Mouse (Mus musculus) forebrain, embryonic 15.5 days (tissue): Measurements from ENCODE around the gene Duoxa2. TPM values are rescaled to one million over a fixed set of nuclear protein-coding genes. Genes with fewer than 3 reads are reported as not detected.
A peak's percentile ranks its signal among the peaks of the same experiment; 100 is the strongest.
"Not testable (repeated sequence)": the region's sequence is repeated elsewhere in the genome, so short reads cannot be mapped to it uniquely, and the experiment has no call there.

Experiments used
- ATAC-seq: fragments of 200-750 bp; cut with Nextera tagmentation; replicated peaks from 2 replicates; pipeline ENCODE4 v1.8.0; 2017; ENCODE audit warnings: mild to moderate bottlenecking, moderate TSS enrichment, moderate library complexity
- H3K27ac ChIP-seq: fragments of 300-500 bp; sonication (generic); replicated peaks from 2 replicates; pipeline ENCODE4 v1.5.1; 2015; ENCODE audit warnings: mild to moderate bottlenecking, inconsistent platforms
- H3K27me3 ChIP-seq: fragments of 300-500 bp; sonication (generic); 2 replicates; pipeline ENCODE4 v1.6.1; 2015; ENCODE audit warnings: inconsistent platforms
- H3K36me3 ChIP-seq: fragments of 300-500 bp; sonication (generic); 2 replicates; pipeline ENCODE4 v1.6.1; 2015; ENCODE audit warnings: mild to moderate bottlenecking, inconsistent platforms
- H3K4me1 ChIP-seq: fragments of 300-500 bp; sonication (generic); 2 replicates; pipeline ENCODE4 v1.6.1; 2015; ENCODE audit warnings: inconsistent platforms
- H3K4me2 ChIP-seq: fragments of 300-500 bp; sonication (generic); replicated peaks from 2 replicates; pipeline ENCODE4 v1.6.1; 2015; ENCODE audit warnings: mild to moderate bottlenecking, inconsistent platforms
- H3K4me3 ChIP-seq: fragments of 300-500 bp; sonication (generic); 2 replicates; pipeline ENCODE4 v1.5.1; 2015; ENCODE audit warnings: mild to moderate bottlenecking, inconsistent platforms
- H3K9ac ChIP-seq: fragments of 300-500 bp; sonication (generic); replicated peaks from 2 replicates; pipeline ENCODE4 v1.6.1; 2015; ENCODE audit warnings: mild to moderate bottlenecking, inconsistent platforms
- H3K9me3 ChIP-seq: fragments of 300-500 bp; sonication (generic); 2 replicates; pipeline ENCODE4 v1.6.1; 2016; ENCODE audit warnings: inconsistent platforms
- WGBS: fragments of 180-500 bp; shearing (Covaris S2); methylation state at CpG from one replicate; pipeline ENCODE4 v1.1.7; 2015; ENCODE audit warnings: mixed read lengths; 5-methylcytosine and 5-hydroxymethylcytosine counted together
- polyA plus RNA-seq: library from polyadenylated mRNA; unstranded; fragments of >200 nt; fragmentation: Nextera tagmentation; extraction: Ambion mirVana; gene quantifications from 2 replicates; pipeline ENCODE4 v1.2.1, GENCODE M21; 2015

Duoxa2 gene
- polyA plus RNA-seq, 1 experiment from 2014 or later, result 0.13 TPM

DNA sequence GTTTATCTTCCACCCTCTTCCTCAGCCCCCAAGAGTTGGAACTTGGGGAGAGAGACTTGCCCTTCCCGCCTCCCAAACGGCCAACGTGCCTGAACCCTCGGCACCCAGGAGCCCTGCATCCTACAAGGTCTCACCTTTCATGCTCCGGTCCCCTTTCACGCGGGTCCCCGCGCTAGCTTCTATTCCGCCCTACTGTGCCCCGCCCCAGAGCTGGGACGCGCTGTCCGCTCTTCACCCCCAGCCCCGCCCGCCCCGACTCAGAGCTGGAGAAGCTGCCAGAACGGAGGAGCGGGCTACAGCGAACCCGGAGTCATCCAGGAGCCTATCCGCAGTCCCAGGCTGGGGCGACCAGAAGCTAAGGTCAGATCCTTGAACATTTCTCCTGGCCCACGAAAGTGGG, 14.8 kb downstream of the Duoxa2 start, which contains the start of gene Duoxa1:
Gene Duoxa1 (minus strand): TSS at position 195 of the 400 bp plus-strand sequence.
- Histone ChIP-seq H3K27ac (no peak within 1 kb of the TSS), H3K27me3 (peaks cover 39% of the 10 kb centered on the region), H3K4me3 (peak within 1 kb of the TSS; percentile 25), H3K4me1 (peaks cover 12% of the 10 kb centered on the region), H3K4me2 (peak within 1 kb of the TSS; percentile 39), H3K36me3 (no peaks in the 10 kb centered on the region), H3K9me3 (no peaks in the 10 kb centered on the region), H3K9ac (no peak within 1 kb of the TSS)
- WGBS, result 2% methylated on average over 24 of the region's 24 CpGs
- ATAC-seq, result 0 out of 2 replicates have a peak, but pooled peaks have one; percentile 41

DNA sequence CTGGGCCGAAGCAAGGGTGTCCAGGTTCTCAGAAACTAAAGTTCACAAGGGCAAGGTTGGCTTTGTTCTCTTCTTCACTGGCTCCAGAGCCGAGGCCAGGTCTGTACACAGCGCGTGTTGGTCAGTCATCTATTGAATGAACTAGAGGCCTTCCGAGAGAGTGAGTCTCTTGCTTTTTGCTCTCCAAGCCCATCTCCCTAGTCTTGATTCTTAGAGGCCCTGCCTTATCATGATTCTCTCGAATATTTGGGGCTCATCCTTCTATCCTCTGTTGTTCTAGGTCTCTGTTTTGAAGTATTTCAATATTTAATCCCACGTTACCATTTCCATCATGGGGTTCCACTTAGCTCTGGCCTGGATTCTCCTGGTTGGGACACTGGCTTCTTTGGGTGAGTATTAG, 16.7 kb downstream of the Duoxa2 start, which contains the start of gene Duox1:
Gene Duox1 (plus strand): TSS at position 301 of the 400 bp plus-strand sequence.
- Histone ChIP-seq H3K36me3 (no peaks in the 10 kb centered on the region), H3K27ac (no peak within 1 kb of the TSS), H3K4me2 (no peak within 1 kb of the TSS), H3K4me1 (peaks cover 12% of the 10 kb centered on the region), H3K27me3 (peaks cover 39% of the 10 kb centered on the region), H3K9me3 (no peaks in the 10 kb centered on the region), H3K9ac (no peak within 1 kb of the TSS), H3K4me3 (no peak within 1 kb of the TSS)
- WGBS, result 86% methylated on average over 7 of the region's 7 CpGs
- no peak for ATAC-seq

GRCm38 (mm10) chr2:122317384-122317783, 18.7 kb downstream of the Duoxa2 start:
- H3K27me3 ChIP-seq, result peaks cover 31% of the 10 kb centered on the region
- no peak overlapping the region for H3K4me3 ChIP-seq
- no peaks in the 10 kb centered on the region for H3K36me3 ChIP-seq
- no peak overlapping the region for H3K27ac ChIP-seq
- no peak overlapping the region for H3K9ac ChIP-seq
- no peak overlapping the region for H3K4me2 ChIP-seq
- H3K9me3 ChIP-seq, result no peaks in the 10 kb centered on the region
- H3K4me1 ChIP-seq, result peaks cover 12% of the 10 kb centered on the region
- no peak for ATAC-seq
- WGBS, result 75% methylated on average over 4 of the region's 4 CpGs

- 67% methylated on average over 3 of the region's 3 CpGs for WGBS
- no peak overlapping the region for H3K27ac ChIP-seq
- H3K4me1 ChIP-seq, result no peaks in the 10 kb centered on the region
- no peak overlapping the region for H3K4me3 ChIP-seq
- H3K4me2 ChIP-seq, result no peak overlapping the region
- no peak overlapping the region for H3K9ac ChIP-seq
- H3K9me3 ChIP-seq, result no peaks in the 10 kb centered on the region
- no peaks in the 10 kb centered on the region for H3K36me3 ChIP-seq
- no peak for ATAC-seq
- H3K27me3 ChIP-seq, result no peaks in the 10 kb centered on the region
Observed at GRCm38 (mm10) chr2:122323960-122324359, 25.3 kb downstream of the Duoxa2 start.

- ATAC-seq, result no peak
- no peaks in the 10 kb centered on the region for H3K27me3 ChIP-seq
- H3K9me3 ChIP-seq, result no peaks in the 10 kb centered on the region
- no peaks in the 10 kb centered on the region for H3K36me3 ChIP-seq
- WGBS, result 80% methylated on average over 3 of the region's 3 CpGs
- no peak overlapping the region for H3K4me3 ChIP-seq
- H3K4me2 ChIP-seq, result no peak overlapping the region
- H3K9ac ChIP-seq, result no peak overlapping the region
- H3K27ac ChIP-seq, result no peak overlapping the region
- no peaks in the 10 kb centered on the region for H3K4me1 ChIP-seq
Observed at GRCm38 (mm10) chr2:122324586-122324985, 25.9 kb downstream of the Duoxa2 start.

- Histone ChIP-seq H3K36me3 (no peaks in the 10 kb centered on the region), H3K27me3 (no peaks in the 10 kb centered on the region), H3K9ac (no peak overlapping the region), H3K9me3 (no peaks in the 10 kb centered on the region), H3K4me3 (no peak overlapping the region), H3K27ac (no peak overlapping the region), H3K4me1 (no peaks in the 10 kb centered on the region), H3K4me2 (no peak overlapping the region)
- WGBS, result 81% methylated on average over 2 of the region's 2 CpGs
- ATAC-seq, result no peak
Observed at GRCm38 (mm10) chr2:122325361-122325760, 26.7 kb downstream of the Duoxa2 start.

- no peaks in the 10 kb centered on the region for H3K27me3 ChIP-seq
- H3K27ac ChIP-seq, result no peak overlapping the region
- H3K9ac ChIP-seq, result no peak overlapping the region
- H3K4me2 ChIP-seq, result no peak overlapping the region
- H3K4me1 ChIP-seq, result no peaks in the 10 kb centered on the region
- ATAC-seq, result no peak
- 75% methylated on average over 3 of the region's 3 CpGs for WGBS
- H3K4me3 ChIP-seq, result no peak overlapping the region
- no peaks in the 10 kb centered on the region for H3K36me3 ChIP-seq
- H3K9me3 ChIP-seq, result no peaks in the 10 kb centered on the region
Observed at GRCm38 (mm10) chr2:122327986-122328385, 29.3 kb downstream of the Duoxa2 start.

DNA sequence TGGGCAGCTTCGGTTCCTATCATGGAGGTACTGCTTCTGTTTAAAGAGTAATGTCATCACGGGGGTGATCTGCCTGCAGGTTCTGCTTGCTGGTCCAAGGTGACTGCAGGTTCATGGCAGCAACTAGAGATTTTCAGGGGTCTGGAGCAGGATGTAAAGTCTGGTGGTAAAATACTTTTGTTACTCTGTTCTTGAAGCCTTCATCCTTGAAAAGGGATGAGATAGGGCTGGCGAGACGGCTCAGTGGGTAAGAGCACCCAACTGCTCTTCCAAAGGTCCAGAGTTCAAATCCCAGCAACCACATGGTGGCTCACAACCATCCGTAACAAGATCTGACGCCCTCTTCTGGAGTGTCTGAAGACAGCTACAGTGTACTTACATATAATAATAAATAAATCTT, 31.6 kb downstream of the Duoxa2 start:
- H3K4me1 ChIP-seq, H3K27ac ChIP-seq, H3K36me3 ChIP-seq, H3K9ac ChIP-seq, H3K9me3 ChIP-seq, H3K4me2 ChIP-seq, H3K4me3 ChIP-seq, ATAC-seq, H3K27me3 ChIP-seq: not testable (repeated sequence)
- WGBS, result 78% methylated on average over 6 of the region's 6 CpGs

DNA sequence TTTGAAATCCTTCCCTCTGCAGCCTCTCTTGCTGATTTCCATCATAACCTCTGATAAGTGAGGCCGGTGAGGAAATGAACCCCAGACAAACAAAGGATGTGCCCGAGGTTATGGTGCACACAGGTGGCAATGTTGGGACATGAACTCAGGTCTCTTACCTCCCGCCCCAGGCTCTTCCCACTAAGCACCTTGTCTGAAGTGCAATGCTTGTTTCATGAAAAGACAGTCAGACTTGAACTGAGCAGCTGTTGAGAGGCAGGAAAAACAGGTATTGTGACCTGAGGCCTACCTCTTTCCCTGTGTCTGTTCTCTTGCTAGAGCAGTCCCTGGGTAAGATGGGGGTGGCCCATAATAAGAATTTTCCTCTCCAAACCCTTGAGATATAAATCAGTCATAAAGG, 33.5 kb downstream of the Duoxa2 start:
- H3K4me1 ChIP-seq, result no peaks in the 10 kb centered on the region
- H3K9me3 ChIP-seq, result no peaks in the 10 kb centered on the region
- no peak overlapping the region for H3K4me2 ChIP-seq
- H3K4me3 ChIP-seq, result no peak overlapping the region
- no peak for ATAC-seq
- WGBS, result 88% methylated on average over 3 of the region's 3 CpGs
- H3K36me3 ChIP-seq, result no peaks in the 10 kb centered on the region
- H3K27ac ChIP-seq, result no peak overlapping the region
- no peak overlapping the region for H3K9ac ChIP-seq
- no peaks in the 10 kb centered on the region for H3K27me3 ChIP-seq

DNA sequence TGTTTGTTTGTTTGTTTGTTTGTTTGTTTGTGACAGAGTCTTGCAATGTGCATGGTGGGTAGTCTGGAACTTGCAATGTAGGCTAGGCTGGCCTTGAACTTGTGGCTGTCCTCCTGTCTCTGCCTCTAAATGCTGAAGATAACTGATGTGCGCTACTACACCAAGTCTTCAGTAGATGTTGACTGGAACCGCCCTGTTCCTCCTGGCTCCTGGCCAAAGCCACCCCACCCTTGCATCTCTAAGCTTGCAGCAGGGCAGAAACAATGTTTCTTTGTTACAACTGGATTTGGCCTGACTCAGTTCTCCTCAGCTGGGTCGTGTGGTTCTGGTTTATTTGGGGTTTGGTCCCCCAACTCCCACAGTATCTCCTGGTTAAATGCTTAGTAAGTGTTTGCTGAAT, 35.5 kb downstream of the Duoxa2 start:
- Histone ChIP-seq H3K4me2 (no peak overlapping the region), H3K4me1 (no peaks in the 10 kb centered on the region), H3K27ac (no peak overlapping the region), H3K36me3 (no peaks in the 10 kb centered on the region), H3K4me3 (no peak overlapping the region), H3K27me3 (no peaks in the 10 kb centered on the region), H3K9ac (no peak overlapping the region), H3K9me3 (no peaks in the 10 kb centered on the region)
- ATAC-seq, result no peak
- 66% methylated on average over 3 of the region's 3 CpGs for WGBS

GRCm38 (mm10) chr2:122337291-122337690, 38.6 kb downstream of the Duoxa2 start:
- Histone ChIP-seq H3K4me3 (peak overlapping the region; percentile 14), H3K27ac (no peak overlapping the region), H3K36me3 (no peaks in the 10 kb centered on the region), H3K4me2 (peak overlapping the region; percentile 26), H3K9ac (no peak overlapping the region), H3K27me3 (no peaks in the 10 kb centered on the region), H3K4me1 (no peaks in the 10 kb centered on the region), H3K9me3 (no peaks in the 10 kb centered on the region)
- ATAC-seq, result 0 out of 2 replicates have a peak, but pooled peaks have one; percentile 29
- 61% methylated on average over 21 of the region's 21 CpGs for WGBS

DNA sequence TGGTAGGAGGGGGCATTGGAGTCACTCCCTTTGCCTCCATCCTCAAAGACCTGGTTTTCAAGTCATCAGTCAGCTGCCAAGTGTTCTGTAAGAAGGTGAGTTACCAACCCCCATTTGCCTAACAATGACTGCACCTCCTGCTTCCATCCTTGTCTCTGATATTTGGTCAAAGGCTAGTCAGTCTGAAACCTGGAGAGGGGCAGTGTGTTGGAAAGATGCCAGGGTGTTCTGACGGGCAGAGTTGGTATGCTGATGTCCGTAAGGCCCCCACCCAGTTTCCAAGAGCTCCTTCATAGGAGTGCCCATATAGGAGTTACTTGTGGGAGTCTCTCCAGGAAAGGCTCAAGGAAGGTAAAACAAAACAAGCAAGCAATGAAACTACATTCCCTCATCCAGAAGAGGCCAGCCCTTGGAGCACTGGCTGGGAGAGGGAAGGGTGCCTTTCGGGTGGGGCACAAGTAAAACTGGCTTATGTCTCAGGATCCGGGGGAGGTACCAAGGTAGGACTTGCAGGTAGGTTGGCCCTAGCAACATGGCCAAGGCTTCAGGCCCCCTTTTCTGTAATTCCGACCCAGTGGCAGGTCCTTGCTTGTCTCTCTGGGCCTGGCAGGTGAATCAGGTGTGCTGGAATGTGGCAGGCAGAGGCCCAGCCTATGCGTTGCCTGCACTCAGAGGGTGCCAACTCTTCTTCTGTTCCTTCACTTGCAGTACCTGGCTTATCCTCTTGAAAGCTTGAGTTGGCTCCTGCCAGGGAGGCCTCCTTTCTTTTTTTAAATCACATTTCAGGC, 46.6 kb downstream of the Duoxa2 start:
- Histone ChIP-seq H3K4me3 (no peak overlapping the region), H3K9ac (no peak overlapping the region), H3K4me1 (peaks cover 21% of the 10 kb centered on the region), H3K36me3 (no peaks in the 10 kb centered on the region), H3K9me3 (no peaks in the 10 kb centered on the region), H3K4me2 (no peak overlapping the region), H3K27me3 (no peaks in the 10 kb centered on the region), H3K27ac (no peak overlapping the region)
- ATAC-seq, result no peak
- WGBS, result 79% methylated on average over 6 of the region's 6 CpGs

DNA sequence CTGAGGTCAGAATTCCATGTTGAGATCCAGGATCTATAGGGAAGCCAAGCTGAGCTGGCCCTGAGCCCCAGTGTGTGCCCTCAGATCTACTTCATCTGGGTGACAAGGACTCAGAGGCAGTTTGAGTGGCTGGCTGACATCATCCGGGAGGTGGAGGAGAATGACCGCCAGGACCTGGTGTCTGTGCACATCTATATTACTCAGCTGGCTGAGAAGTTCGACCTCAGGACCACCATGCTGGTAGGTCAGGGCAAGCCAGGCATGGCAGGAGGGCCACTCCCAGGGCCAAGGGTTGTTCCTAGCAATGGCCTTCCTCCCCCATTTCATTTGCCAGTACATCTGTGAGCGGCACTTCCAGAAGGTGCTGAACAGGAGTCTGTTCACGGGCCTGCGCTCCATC, 47.5 kb downstream of the Duoxa2 start:
- not testable (repeated sequence) for H3K9ac ChIP-seq, H3K36me3 ChIP-seq, H3K4me3 ChIP-seq, H3K27ac ChIP-seq, ATAC-seq, H3K9me3 ChIP-seq, H3K27me3 ChIP-seq, H3K4me2 ChIP-seq
- 93% methylated on average over 6 of the region's 6 CpGs for WGBS
- H3K4me1 ChIP-seq, result peaks cover 28% of the 10 kb centered on the region
